In the genomic region with DNA sequence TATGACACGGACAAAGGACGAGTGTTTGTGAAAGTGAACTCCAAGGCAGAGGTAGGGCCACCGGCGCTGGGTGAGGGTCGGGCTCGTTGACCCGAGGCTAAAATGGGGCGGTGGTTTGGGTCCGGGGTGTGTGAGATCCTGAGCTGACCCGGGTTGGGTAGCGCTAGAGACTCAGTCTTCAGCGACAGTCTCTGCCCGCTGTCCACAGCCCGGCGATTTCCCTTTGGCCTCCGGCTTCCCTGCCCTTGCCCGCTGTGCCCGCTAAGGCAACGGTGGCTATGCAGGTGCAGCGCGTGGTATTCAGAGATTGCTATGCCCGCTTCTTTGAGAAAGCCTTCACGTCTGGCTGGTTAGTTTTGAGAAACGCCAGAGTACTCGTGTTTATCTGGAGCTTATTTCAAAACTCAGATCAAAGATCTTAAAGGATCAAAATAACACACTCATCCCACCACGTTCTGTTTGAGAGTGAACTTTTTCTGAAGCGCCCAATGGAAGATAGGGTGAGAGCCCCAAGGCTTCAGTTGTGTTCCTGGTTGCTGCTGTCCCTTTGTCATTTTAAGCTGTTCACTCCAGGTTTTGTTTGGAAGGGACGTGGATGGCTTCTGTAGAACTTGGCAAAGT, we compare ENCODE assay signal across 8 mouse cellular contexts. TPM values are rescaled to one million over a fixed set of nuclear protein-coding genes. Genes with fewer than 3 reads are reported as not detected.
DNase-seq lines count a peak whose midpoint lies in the region; ATAC-seq and TF ChIP-seq lines count a peak whose summit lies in the region.

No protein-coding gene starts in this region.

- H3K27me3 ChIP-seq in neural tube, embryonic 11.5 days (ENCODE audit: control insufficient read depth, insufficient read depth, low read length): no peaks in the 10 kb centered on the region
- H3K27me3 ChIP-seq in erythroblast, embryonic 14.5 days (ENCODE audit: control insufficient read depth): no peaks in the 10 kb centered on the region
- no peaks in the 10 kb centered on the region for H3K27me3 ChIP-seq in limb, embryonic 15.5 days
- H3K27me3 ChIP-seq in myocyte (ENCODE audit: control insufficient read depth, insufficient read depth, insufficient read length): no peaks in the 10 kb centered on the region

- H3K79me2 ChIP-seq in myocyte (ENCODE audit: control insufficient read depth, insufficient read depth): peaks cover 9% of the 10 kb centered on the region

- H3K9me3 ChIP-seq in neural tube, embryonic 11.5 days (ENCODE audit: control insufficient read depth, low read length): no peaks in the 10 kb centered on the region
- no peaks in the 10 kb centered on the region for H3K9me3 ChIP-seq in erythroblast, embryonic 14.5 days (ENCODE audit: control insufficient read depth, low read length)
- H3K9me3 ChIP-seq in limb, embryonic 15.5 days: no peaks in the 10 kb centered on the region

- no peak for TF ChIP-seq POLR2A in myocyte (IDR thresholded peaks at IDR 0.05; ENCODE audit: insufficient read length, low read depth)

- H3ac ChIP-seq in myocyte (ENCODE audit: control insufficient read depth, insufficient read length): peak overlapping the region; percentile 88

- H3K9ac ChIP-seq in neural tube, embryonic 11.5 days (ENCODE audit: low read length): peak overlapping the region; percentile 68
- H3K9ac ChIP-seq in limb, embryonic 15.5 days: peak overlapping the region; percentile 74

- no peaks in the 10 kb centered on the region for H3K36me3 ChIP-seq in neural tube, embryonic 11.5 days (ENCODE audit: control insufficient read depth, insufficient read depth, low read length)
- peaks cover 46% of the 10 kb centered on the region for H3K36me3 ChIP-seq in erythroblast, embryonic 14.5 days (ENCODE audit: control insufficient read depth)
- H3K36me3 ChIP-seq in limb, embryonic 15.5 days: no peaks in the 10 kb centered on the region
- no peaks in the 10 kb centered on the region for H3K36me3 ChIP-seq in myocyte (ENCODE audit: control insufficient read depth, insufficient read depth)

- WGBS in neural tube, embryonic 11.5 days: 1% methylated on average over 28 of the region's 28 CpGs
- WGBS in limb, embryonic 15.5 days: under 1% methylated on average over 28 of the region's 28 CpGs

- 0 out of 2 replicates have a peak, but pooled peaks cover 3% of the 10 kb centered on the region for H3K4me1 ChIP-seq in neural tube, embryonic 11.5 days (ENCODE audit: control insufficient read depth, insufficient read depth, low read length)
- H3K4me1 ChIP-seq in erythroblast, embryonic 14.5 days (ENCODE audit: control insufficient read depth): peaks cover 73% of the 10 kb centered on the region
- H3K4me1 ChIP-seq in limb, embryonic 15.5 days: peaks cover 6% of the 10 kb centered on the region; the same call in 1 of the 2 replicates

- peak; percentile 69; the same call in 1 of the 2 replicates for ATAC-seq in neural tube, embryonic 11.5 days (ENCODE audit: insufficient read depth, low FRiP score, low TSS enrichment)
- peak; percentile 42 for ATAC-seq in limb, embryonic 15.5 days (ENCODE audit: insufficient number of reproducible peaks, low FRiP score, low TSS enrichment, low read depth)

- no peak overlapping the region for H3K27ac ChIP-seq in neural tube, embryonic 11.5 days (ENCODE audit: low read depth, low read length)
- H3K27ac ChIP-seq in limb, embryonic 15.5 days: peak overlapping the region; percentile 72

- peak overlapping the region; percentile 78 for H3K4me2 ChIP-seq in neural tube, embryonic 11.5 days (ENCODE audit: low read depth)
- H3K4me2 ChIP-seq in limb, embryonic 15.5 days: peak overlapping the region; percentile 88
- H3K4me2 ChIP-seq in myocyte (ENCODE audit: low read depth): peak overlapping the region; percentile 88

- DNase-seq in neural tube, embryonic 11.5 days (ENCODE audit: low spot score): no peak
- DNase-seq in neural tube, embryonic 10.5 days (ENCODE audit: extremely low spot score, low spot score): no peak
- no peak for DNase-seq in gastrocnemius, postnatal 25 days
- no peak for DNase-seq in cerebellum, postnatal 4 days (ENCODE audit: low spot score in 2 of 2)
- no peak for DNase-seq in adrenal gland, adult 18-20 months (ENCODE audit: low spot score in 2 of 2)

- peak overlapping the region; percentile 72 for H3K4me3 ChIP-seq in neural tube, embryonic 11.5 days (ENCODE audit: low read depth, low read length)
- peak overlapping the region; percentile 79 for H3K4me3 ChIP-seq in erythroblast, embryonic 14.5 days (replicated peaks)
- H3K4me3 ChIP-seq in limb, embryonic 15.5 days: peak overlapping the region; percentile 77
- H3K4me3 ChIP-seq in myocyte: peak overlapping the region; percentile 68

TF ChIP-seq in myocyte, 11 proteins besides CTCF, POLR2A, EP300 and RAD21:
- TF ChIP-seq USF1 (IDR thresholded peaks at IDR 0.05; ENCODE audit: low read depth) (no peak), SRF (IDR thresholded peaks at IDR 0.05; ENCODE audit: control insufficient read depth, insufficient read length, low read depth) (no peak), CEBPB (IDR thresholded peaks at IDR 0.05; ENCODE audit: insufficient read depth, poor library complexity, severe bottlenecking) (no peak), MYOG (IDR thresholded peaks at IDR 0.05; ENCODE audit: control insufficient read depth in 1 of 3, insufficient read depth in 1 of 3, insufficient read length in 2 of 3, low read depth in 2 of 3) (no peak), TCF12 (IDR thresholded peaks at IDR 0.05; ENCODE audit: insufficient read depth, poor library complexity, severe bottlenecking) (no peak), E2F4 (IDR thresholded peaks at IDR 0.05; ENCODE audit: insufficient read depth) (no peak)

RNA-seq across cellular contexts. Expression of gene Fn3krp, which starts 0.5 kb away (rescaled TPM):
- 8.2 and 8.8 TPM in 2 replicates for polyA plus RNA-seq in neural tube, embryonic 11.5 days (2014; fragmentation: Nextera tagmentation; extraction: Ambion mirVana)
- polyA plus RNA-seq in erythroblast, embryonic 14.5 days (2012): 3.4 and 5.6 TPM in 2 replicates
- polyA plus RNA-seq in limb, embryonic 15.5 days (2015; fragmentation: Nextera tagmentation; extraction: Ambion mirVana): 7.3 and 8.9 TPM in 2 replicates
- 5.7 TPM for polyA plus RNA-seq in myocyte (2012; fragmentation: generic; extraction: Trizol)
- total RNA-seq in gastrocnemius, postnatal 25 days (2021): 1 to 10 TPM; 3.5 to 4.4 TPM
- 10 to 100 TPM; 17.3 to 21.8 TPM for total RNA-seq in adrenal gland, adult 18-20 months (2021)

RNA-seq across cellular contexts. Expression of gene Fn3k, which starts 13.1 kb away (rescaled TPM):
- 2.3 and 3.5 TPM in 2 replicates for polyA plus RNA-seq in neural tube, embryonic 11.5 days (2014; fragmentation: Nextera tagmentation; extraction: Ambion mirVana)
- polyA plus RNA-seq in erythroblast, embryonic 14.5 days (2012): 24.1 and 24.7 TPM in 2 replicates
- 0.58 and 3.1 TPM in 2 replicates for polyA plus RNA-seq in limb, embryonic 15.5 days (2015; fragmentation: Nextera tagmentation; extraction: Ambion mirVana)
- 28.9 TPM for polyA plus RNA-seq in myocyte (2012; fragmentation: generic; extraction: Trizol)
- 10 to 100 TPM; 12.2 to 13.8 TPM for total RNA-seq in gastrocnemius, postnatal 25 days (2021)
- total RNA-seq in adrenal gland, adult 18-20 months (2021): 10 to 100 TPM in 1 of 2 experiments, 1 to 10 TPM in 1; 9.5 to 15.8 TPM

RNA-seq across cellular contexts. Expression of gene Tbcd, which starts 30.1 kb away (rescaled TPM):
- 51.6 and 54.6 TPM in 2 replicates for polyA plus RNA-seq in neural tube, embryonic 11.5 days (2014; fragmentation: Nextera tagmentation; extraction: Ambion mirVana)
- 0.42 and 0.45 TPM in 2 replicates for polyA plus RNA-seq in erythroblast, embryonic 14.5 days (2012)
- polyA plus RNA-seq in limb, embryonic 15.5 days (2015; fragmentation: Nextera tagmentation; extraction: Ambion mirVana): 51.5 and 51.8 TPM in 2 replicates
- 111 TPM for polyA plus RNA-seq in myocyte (2012; fragmentation: generic; extraction: Trizol)
- 10 to 100 TPM; 10.2 to 12.5 TPM for total RNA-seq in gastrocnemius, postnatal 25 days (2021)
- 10 to 100 TPM; 27.9 to 36.7 TPM for total RNA-seq in adrenal gland, adult 18-20 months (2021)

RNA-seq across cellular contexts. Expression of gene Rab40b, which starts 33.6 kb away (rescaled TPM):
- 4.2 and 4.7 TPM in 2 replicates for polyA plus RNA-seq in neural tube, embryonic 11.5 days (2014; fragmentation: Nextera tagmentation; extraction: Ambion mirVana)
- polyA plus RNA-seq in erythroblast, embryonic 14.5 days (2012): 0.02 TPM in 1 of 2 replicates, not detected in the other
- polyA plus RNA-seq in limb, embryonic 15.5 days (2015; fragmentation: Nextera tagmentation; extraction: Ambion mirVana): 18.6 and 37.5 TPM in 2 replicates
- 13.5 TPM for polyA plus RNA-seq in myocyte (2012; fragmentation: generic; extraction: Trizol)
- 10 to 100 TPM; 10.4 to 11.6 TPM for total RNA-seq in gastrocnemius, postnatal 25 days (2021)
- 1 to 10 TPM; 5.4 to 6.0 TPM for total RNA-seq in adrenal gland, adult 18-20 months (2021)

Comparison
In these comparisons a context has a peak if more than half of its experiments do, and no peak if none do; other contexts are left out.
1. RNA of gene Tbcd, which starts 30.1 kb away (polyA plus RNA-seq): 111 TPM in myocyte (single experiment), 51.5 to 51.8 TPM in limb, embryonic 15.5 days and 51.6 to 54.6 TPM in neural tube, embryonic 11.5 days; 0.42 to 0.45 TPM in erythroblast, embryonic 14.5 days; every median in the first group is over 10 times any median in the second.
2. Peak in every context shown above with its lines, with median percentiles within 50 percentile points of each other: H3K4me2 ChIP-seq and H3K4me3 ChIP-seq.